Mouse (Mus musculus) lung, embryonic 14.5 days (tissue): ENCODE measurements around the gene Lmx1b. TPM values are rescaled to one million over a fixed set of nuclear protein-coding genes. Genes with fewer than 3 reads are reported as not detected.

Experiments
- ATAC-seq: fragments of 200-750 bp; cut with Nextera tagmentation; 2 replicates; pipeline ENCODE4 v1.8.0; 2017; ENCODE audit warnings: mild to moderate bottlenecking, moderate TSS enrichment, moderate library complexity; ENCODE audit not compliant: insufficient read depth
- DNase-seq: peaks from one replicate; pipeline ENCODE4 v3.0.0-alpha.2; 2015
- H3K27ac ChIP-seq: fragments of 300-500 bp; sonication (generic); 2 replicates; pipeline ENCODE4 v1.5.1; 2014; ENCODE audit warnings: low read depth, mild to moderate bottlenecking, moderate library complexity
- H3K27me3 ChIP-seq: fragments of 300-500 bp; sonication (generic); 2 replicates; pipeline ENCODE4 v1.6.1; 2014; ENCODE audit warnings: low read length, control low read depth; ENCODE audit not compliant: insufficient read depth
- H3K36me3 ChIP-seq: fragments of 300-500 bp; sonication (generic); 2 replicates; pipeline ENCODE4 v1.6.1; 2014; ENCODE audit warnings: control low read depth; ENCODE audit not compliant: insufficient read depth
- H3K4me1 ChIP-seq: fragments of 300-500 bp; sonication (generic); 2 replicates; pipeline ENCODE4 v1.6.1; 2014; ENCODE audit warnings: antibody characterized with exemption, control low read depth; ENCODE audit not compliant: insufficient read depth
- H3K4me2 ChIP-seq: fragments of 300-500 bp; sonication (generic); 2 replicates; pipeline ENCODE4 v1.6.1; 2014; ENCODE audit warnings: mild to moderate bottlenecking
- H3K4me3 ChIP-seq: fragments of 300-500 bp; sonication (generic); 2 replicates; pipeline ENCODE4 v1.5.1; 2014; ENCODE audit warnings: low read depth, low read length
- H3K9ac ChIP-seq: fragments of 300-500 bp; sonication (generic); 2 replicates; pipeline ENCODE4 v1.6.1; 2014
- H3K9me3 ChIP-seq: fragments of 300-500 bp; sonication (generic); 2 replicates; pipeline ENCODE4 v1.6.1; 2016; ENCODE audit warnings: low read depth, low read length, control low read depth
- CTCF ChIP-seq: IDR thresholded peaks from 2 replicates; pipeline ENCODE4 v1.5.1; 2016; ENCODE audit warnings: antibody characterized with exemption, low read depth
- WGBS: fragments of 180-500 bp; shearing (Covaris S2); extraction: QIAGEN DNeasy Blood & Tissue Kit; methylation state at CpG from one replicate; pipeline ENCODE4 v1.1.7; 2014; 5-methylcytosine and 5-hydroxymethylcytosine counted together
- polyA plus RNA-seq: library from polyadenylated mRNA; unstranded; fragments of >200 nt; fragmentation: Nextera tagmentation; extraction: Ambion mirVana; gene quantifications from 2 replicates; pipeline ENCODE4 v1.2.1, GENCODE M21; 2014

Gene Lmx1b
- polyA plus RNA-seq, 1 experiment from 2014 or later = 0.09 TPM

GRCm38 (mm10) chr2:33672701-33673472 lies 32.6 kb upstream of the Lmx1b start:
- Histone ChIP-seq H3K4me1 (no peaks in the 10 kb centered on the region), H3K4me3 (no peak overlapping the region), H3K9me3 (no peaks in the 10 kb centered on the region), H3K4me2 (no peak overlapping the region), H3K27ac (no peak overlapping the region), H3K9ac (no peak overlapping the region), H3K36me3 (no peaks in the 10 kb centered on the region), H3K27me3 (no peaks in the 10 kb centered on the region)
- WGBS = 69% methylated on average over 10 of the region's 10 CpGs
- ATAC-seq (no peak), DNase-seq (no peak)
- TF ChIP-seq CTCF = no peak

- no peak for ATAC-seq
- Histone ChIP-seq H3K9ac (no peak overlapping the region), H3K27ac (no peak overlapping the region), H3K36me3 (no peaks in the 10 kb centered on the region), H3K9me3 (no peaks in the 10 kb centered on the region), H3K4me1 (peaks cover 15% of the 10 kb centered on the region; the same call in 1 of the 2 replicates), H3K27me3 (no peaks in the 10 kb centered on the region), H3K4me2 (no peak overlapping the region), H3K4me3 (no peak overlapping the region)
- no peak for TF ChIP-seq CTCF
- DNase-seq = no peak
- WGBS = 35% methylated on average over 6 of the region's 6 CpGs
Measured at GRCm38 (mm10) chr2:33668741-33669140, 28.4 kb upstream of the Lmx1b start.

GRCm38 (mm10) chr2:33666388-33666945 lies 26.2 kb upstream of the Lmx1b start:
- DNase-seq = peak; percentile 44
- Histone ChIP-seq H3K4me3 (no peak overlapping the region), H3K36me3 (no peaks in the 10 kb centered on the region), H3K27ac (no peak overlapping the region), H3K27me3 (no peaks in the 10 kb centered on the region), H3K9me3 (no peaks in the 10 kb centered on the region), H3K4me2 (no peak overlapping the region), H3K4me1 (peaks cover 15% of the 10 kb centered on the region; the same call in 1 of the 2 replicates), H3K9ac (no peak overlapping the region)
- no peak for ATAC-seq
- 15% methylated on average over 11 of the region's 11 CpGs for WGBS
- TF ChIP-seq CTCF = no peak

- WGBS = 18% methylated on average over 13 of the region's 13 CpGs
- peak; percentile 66 for DNase-seq
- Histone ChIP-seq H3K9me3 (no peaks in the 10 kb centered on the region), H3K4me3 (no peak overlapping the region), H3K27ac (no peak overlapping the region), H3K36me3 (no peaks in the 10 kb centered on the region), H3K4me1 (peaks cover 15% of the 10 kb centered on the region; the same call in 1 of the 2 replicates), H3K9ac (no peak overlapping the region), H3K27me3 (no peaks in the 10 kb centered on the region), H3K4me2 (peak overlapping the region; percentile 12; the same call in 1 of the 2 replicates)
- peak; percentile 89 for ATAC-seq
- no peak for TF ChIP-seq CTCF
Measured at GRCm38 (mm10) chr2:33665363-33666058, 25.2 kb upstream of the Lmx1b start.

GRCm38 (mm10) chr2:33664661-33665060 lies 24.4 kb upstream of the Lmx1b start:
- no peaks in the 10 kb centered on the region for H3K27me3 ChIP-seq
- H3K4me2 ChIP-seq = no peak overlapping the region
- peaks cover 15% of the 10 kb centered on the region; the same call in 1 of the 2 replicates for H3K4me1 ChIP-seq
- TF ChIP-seq CTCF = no peak
- WGBS = 64% methylated on average over 4 of the region's 4 CpGs
- no peak overlapping the region for H3K4me3 ChIP-seq
- ATAC-seq (no peak), DNase-seq (no peak)
- no peak overlapping the region for H3K27ac ChIP-seq
- no peaks in the 10 kb centered on the region for H3K9me3 ChIP-seq
- no peaks in the 10 kb centered on the region for H3K36me3 ChIP-seq
- H3K9ac ChIP-seq = no peak overlapping the region

- Histone ChIP-seq H3K9me3 (no peaks in the 10 kb centered on the region), H3K4me2 (peak overlapping the region; percentile 53), H3K27me3 (no peaks in the 10 kb centered on the region), H3K36me3 (no peaks in the 10 kb centered on the region), H3K4me1 (0 out of 2 replicates have a peak, but pooled peaks cover 4% of the 10 kb centered on the region), H3K27ac (no peak overlapping the region), H3K9ac (0 out of 2 replicates have a peak overlapping the region, but pooled peaks have one; percentile 15), H3K4me3 (no peak overlapping the region)
- ATAC-seq (peak; percentile 78), DNase-seq (peak; percentile 73)
- no peak for TF ChIP-seq CTCF
- WGBS = 6% methylated on average over 7 of the region's 7 CpGs
Measured at GRCm38 (mm10) chr2:33659288-33659629, 18.9 kb upstream of the Lmx1b start.
